Mouse (Mus musculus) layer of hippocampus, adult 11-12 months (tissue): Measurements from ENCODE around the gene Lpar6.

Source experiments
- DNase-seq: peaks from one replicate; pipeline ENCODE4 v3.0.0; 2022; ENCODE audit warnings: low spot score

The Lpar6 gene

GRCm38 (mm10) chr14:73237848-73238321 lies at the start of gene Lpar6:
Gene Lpar6, plus strand, starts transcription at chr14:73237895.
- DNase-seq, result no peak

- no peak for DNase-seq
Observed at GRCm38 (mm10) chr14:73199058-73199457, 38.6 kb upstream of the Lpar6 start.

DNA sequence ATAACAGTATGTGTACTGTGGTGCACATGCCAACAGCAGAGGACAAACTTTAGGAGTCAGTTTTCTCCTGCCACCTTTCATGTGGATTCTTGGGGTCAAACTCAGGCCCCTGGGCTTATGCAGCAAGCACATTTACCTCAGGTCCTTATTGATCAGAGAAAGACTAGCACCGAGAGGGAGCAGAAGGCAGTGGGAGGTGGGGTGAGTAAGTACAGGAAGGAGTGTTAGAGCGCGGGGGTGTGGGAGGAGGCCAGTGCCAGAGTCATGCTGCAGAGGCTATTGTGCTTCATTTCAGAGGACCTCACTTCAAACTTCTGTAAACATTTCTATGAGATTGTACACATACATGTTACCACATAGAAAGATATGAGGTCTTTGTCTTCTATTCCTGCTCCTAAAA lies 36.2 kb upstream of the Lpar6 start:
- DNase-seq, result no peak

- no peak for DNase-seq
Observed at GRCm38 (mm10) chr14:73204016-73204415, 33.7 kb upstream of the Lpar6 start.

DNA sequence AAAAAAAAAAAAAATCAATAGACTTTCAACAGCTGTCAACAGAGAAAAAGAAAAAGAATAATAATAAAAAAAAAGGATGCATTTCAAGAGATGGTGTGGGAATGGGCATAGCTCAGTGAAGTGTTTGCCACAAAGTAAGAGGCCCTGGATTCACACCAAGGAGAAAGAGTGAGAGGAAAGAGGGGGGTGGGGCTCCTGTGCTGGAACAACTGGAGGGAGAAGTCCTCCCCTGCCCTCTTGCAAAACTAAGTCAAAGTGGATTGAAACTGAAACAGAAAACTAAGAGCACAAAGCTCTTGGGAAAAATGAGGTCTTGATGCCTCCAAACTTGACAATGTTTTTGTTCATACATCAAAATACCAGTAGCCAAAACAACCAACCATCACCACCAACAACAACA lies 28.4 kb upstream of the Lpar6 start:
- no peak for DNase-seq

GRCm38 (mm10) chr14:73210196-73210595 lies 27.5 kb upstream of the Lpar6 start:
- no peak for DNase-seq

DNA sequence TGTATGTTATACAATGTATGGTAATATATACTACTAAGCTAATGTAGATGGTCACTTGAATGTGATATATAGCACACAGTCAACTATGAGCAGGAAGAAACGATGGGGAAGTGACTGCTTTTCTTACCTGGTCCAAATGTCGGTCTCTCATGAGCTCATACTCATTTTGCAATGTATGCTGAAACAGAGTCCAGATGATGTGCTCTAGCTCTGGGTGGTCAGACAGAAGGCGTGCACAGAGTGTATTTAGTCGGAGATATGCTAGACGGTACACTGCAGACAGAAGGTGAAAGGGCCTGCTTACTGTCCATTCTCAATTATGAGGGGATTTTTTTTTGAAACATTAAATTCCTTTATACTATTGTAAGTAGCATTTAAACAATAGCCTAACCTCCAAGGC lies 26.2 kb upstream of the Lpar6 start:
- no peak for DNase-seq

- no peak for DNase-seq
Observed at GRCm38 (mm10) chr14:73217062-73217461, 20.6 kb upstream of the Lpar6 start.

DNA sequence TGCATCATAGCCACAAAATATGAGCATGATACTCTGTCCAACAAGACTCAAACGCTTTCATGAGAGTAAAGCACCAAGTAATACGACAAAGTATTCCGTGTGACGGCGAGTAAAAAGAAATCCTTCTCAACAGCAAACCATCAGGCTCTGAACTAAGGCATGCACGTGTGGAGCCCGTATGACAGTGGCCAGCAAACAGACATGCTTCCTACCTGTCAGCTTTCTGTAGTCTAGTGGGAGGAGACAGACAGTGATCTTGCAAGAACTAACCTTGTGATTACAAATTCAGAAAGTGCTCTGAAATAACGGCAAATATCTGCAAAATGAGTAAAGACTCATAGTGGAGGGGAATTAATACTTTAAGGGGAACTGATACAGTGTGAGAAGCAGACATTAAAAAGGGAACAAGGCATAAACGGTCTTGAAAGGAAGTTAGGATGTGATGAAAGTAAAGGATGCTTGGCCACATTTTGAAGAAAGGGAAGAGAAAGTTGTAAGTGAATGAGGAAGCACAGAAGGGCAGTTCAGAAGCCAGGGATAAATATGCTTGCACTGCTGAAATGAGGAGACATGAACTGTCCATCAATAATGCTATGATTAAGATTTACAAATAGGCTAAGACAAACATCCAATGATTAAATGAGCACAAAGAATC lies 15.3 kb upstream of the Lpar6 start:
- no peak for DNase-seq

GRCm38 (mm10) chr14:73226346-73226745 lies 11.3 kb upstream of the Lpar6 start:
- no peak for DNase-seq

GRCm38 (mm10) chr14:73226849-73227248 lies 10.8 kb upstream of the Lpar6 start:
- no peak for DNase-seq

GRCm38 (mm10) chr14:73231286-73231982 lies 6.3 kb upstream of the Lpar6 start:
- DNase-seq, result no peak

GRCm38 (mm10) chr14:73234468-73235031 lies 3.1 kb upstream of the Lpar6 start:
- DNase-seq, result no peak

GRCm38 (mm10) chr14:73238498-73239250 lies 979 bp downstream of the Lpar6 start:
- no peak for DNase-seq

DNA sequence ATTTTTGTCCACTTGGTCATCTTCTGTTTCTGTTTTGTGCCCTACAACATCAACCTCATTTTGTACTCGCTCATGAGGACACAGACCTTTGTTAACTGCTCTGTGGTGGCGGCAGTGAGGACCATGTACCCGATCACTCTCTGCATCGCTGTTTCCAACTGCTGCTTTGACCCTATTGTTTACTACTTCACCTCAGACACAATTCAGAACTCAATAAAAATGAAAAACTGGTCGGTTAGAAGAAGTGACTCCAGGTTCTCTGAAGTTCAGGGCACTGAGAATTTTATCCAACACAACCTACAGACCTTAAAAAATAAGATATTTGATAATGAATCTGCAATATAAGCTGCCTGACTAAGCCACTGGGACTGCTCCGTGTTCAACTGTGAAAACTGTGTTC lies 1.6 kb downstream of the Lpar6 start:
- DNase-seq, result no peak

DNA sequence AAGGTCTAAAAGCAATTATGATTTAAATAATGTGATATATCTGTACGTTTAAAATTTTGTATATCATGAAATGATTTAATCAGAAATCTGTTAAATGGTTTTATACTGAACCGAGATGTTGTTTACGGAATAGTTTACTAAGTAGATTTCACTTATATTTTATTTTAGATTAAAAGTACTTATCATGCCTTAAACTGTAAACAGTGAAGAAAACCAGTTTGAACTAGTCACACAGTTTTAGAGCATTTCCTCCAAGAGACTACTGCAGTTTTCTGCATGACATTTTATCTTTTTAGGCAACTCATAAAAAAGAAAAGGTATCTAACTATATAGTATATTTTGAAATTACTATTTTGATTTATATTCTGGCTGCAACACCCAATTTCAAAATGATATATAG lies 2.2 kb downstream of the Lpar6 start:
- no peak for DNase-seq

GRCm38 (mm10) chr14:73244061-73244597 lies 6.4 kb downstream of the Lpar6 start:
- no peak for DNase-seq

DNA sequence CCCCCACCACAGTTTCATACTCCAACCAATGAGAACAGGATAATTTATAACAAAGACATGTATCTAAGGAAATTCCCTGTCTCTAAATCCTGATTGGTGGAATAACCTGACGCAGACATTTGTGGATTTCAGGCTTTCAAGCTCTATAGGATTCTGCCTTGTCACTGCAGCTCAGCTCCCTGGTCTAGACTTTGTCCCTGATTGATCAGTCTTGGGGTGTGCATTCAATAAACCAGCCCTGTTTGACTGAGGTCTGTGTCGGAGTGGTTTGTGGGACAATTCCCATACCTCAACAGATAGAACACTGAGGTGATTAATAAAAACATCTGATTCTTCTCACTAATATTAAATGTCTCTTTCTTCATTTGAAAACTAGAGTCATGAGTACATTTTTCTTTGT lies 12.4 kb downstream of the Lpar6 start:
- DNase-seq, result no peak

- no peak for DNase-seq
Observed at GRCm38 (mm10) chr14:73252276-73252675, 14.6 kb downstream of the Lpar6 start.

- no peak for DNase-seq
Observed at GRCm38 (mm10) chr14:73253453-73254251, 16.0 kb downstream of the Lpar6 start.

- no peak for DNase-seq
Observed at GRCm38 (mm10) chr14:73254412-73254811, 16.7 kb downstream of the Lpar6 start.
